Mouse (Mus musculus): ENCODE measurements around the gene Birc7. TPM values are rescaled to one million over a fixed set of nuclear protein-coding genes. Genes with fewer than 3 reads are reported as not detected.

Gene Birc7
- total RNA-seq (2023): not detected

DNA sequence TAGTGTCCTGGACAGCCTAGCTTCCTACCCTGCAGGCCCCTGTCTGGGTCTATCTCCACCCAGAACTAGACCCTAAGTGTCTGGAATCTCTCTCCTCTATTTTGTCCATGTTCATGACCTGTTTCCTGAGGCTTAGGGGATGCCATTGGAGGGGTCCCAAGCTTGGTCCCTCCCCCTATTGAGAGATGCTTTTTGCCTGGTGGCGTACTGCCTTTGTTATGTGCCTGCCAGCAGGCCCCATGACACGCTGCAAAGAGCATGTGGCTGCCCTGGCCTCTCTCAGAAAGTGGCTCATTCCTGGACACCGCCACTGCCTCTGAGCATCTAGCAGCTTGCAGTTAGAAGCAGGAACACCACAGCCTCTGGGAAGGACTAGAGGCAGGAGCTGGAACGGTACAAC lies at the start of gene Birc7:
Gene Birc7, plus strand, starts transcription at position 301 of the 400 bp plus-strand sequence.

DNA sequence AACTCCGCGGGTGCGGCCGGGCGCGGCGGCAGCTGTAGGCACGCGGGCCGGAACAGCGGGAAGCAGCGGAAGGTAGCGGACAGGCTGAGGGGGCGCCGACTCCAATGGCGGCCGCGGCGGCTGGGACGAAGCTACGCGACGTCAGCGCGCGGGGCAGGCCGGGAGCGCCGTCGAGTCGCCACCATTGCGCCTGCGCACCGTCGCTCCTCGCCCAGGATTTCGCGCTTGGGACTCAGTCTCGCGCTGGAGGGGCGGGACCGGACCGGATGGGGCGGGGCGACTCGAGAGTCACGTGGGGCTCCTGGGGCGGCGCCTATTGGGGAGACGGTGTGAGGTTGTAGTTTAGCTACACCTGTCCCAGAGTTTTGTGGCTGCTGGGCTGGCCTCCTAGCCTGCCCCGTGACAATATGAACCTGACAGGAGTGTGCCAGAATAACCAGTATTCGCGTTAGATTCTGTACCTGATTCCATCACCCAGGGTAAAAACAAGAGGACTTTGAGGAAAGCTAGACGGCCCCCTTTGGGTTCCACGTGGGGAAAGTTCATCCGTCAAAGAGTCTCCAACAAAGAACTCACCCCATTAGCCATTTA lies 7.9 kb upstream of the Birc7 start, which contains the start of gene Ythdf1:
Gene Ythdf1, minus strand, starts transcription at position 140 of the 591 bp plus-strand sequence.

DNA sequence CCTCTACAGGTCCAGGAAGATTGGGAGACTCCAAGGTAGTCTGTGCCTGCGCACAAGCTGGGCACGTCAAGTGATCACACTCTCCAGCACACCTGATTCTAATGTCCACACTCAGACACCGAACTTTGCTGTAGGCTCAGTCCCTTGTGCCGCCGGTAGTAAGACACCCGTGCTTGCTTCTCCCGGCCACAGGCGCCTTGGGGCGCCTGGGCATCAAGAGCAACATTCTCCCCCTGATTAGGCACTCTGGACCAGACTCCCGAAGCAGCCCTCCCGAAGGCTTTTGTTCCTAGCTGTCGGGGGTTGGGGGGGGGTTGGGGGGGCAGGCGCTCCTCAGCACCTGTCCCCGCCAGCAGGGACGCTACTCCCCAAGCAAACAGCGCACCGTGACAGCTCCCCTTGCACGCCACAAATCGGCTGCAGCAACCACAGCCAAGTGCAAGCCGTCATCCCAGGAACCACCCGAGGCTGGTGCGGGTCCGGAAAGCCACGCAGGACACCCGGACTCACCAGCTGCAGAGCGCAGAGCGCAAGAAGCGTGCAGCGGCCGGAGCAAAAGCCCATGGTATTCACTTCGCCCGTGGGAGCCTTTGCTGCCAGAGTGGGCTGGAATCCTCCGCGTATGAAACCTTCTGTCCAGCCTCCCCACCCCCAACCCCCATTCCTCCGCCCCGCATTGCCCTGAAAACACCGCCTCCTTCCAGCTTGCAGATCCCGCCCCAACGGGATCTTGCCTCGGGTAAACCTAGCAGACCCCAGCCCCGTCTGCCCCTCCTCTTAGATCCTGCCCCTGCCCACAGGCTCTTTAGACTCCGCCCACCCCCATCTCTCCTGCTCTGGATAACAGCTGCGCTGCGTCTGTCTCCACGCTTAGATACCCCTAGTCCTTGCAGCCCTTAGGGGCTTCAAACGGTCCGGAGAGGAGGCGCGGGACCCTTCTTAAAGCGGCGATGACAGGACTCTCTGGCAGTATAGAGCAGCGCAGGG lies 25.5 kb downstream of the Birc7 start, which contains the start of gene Nkain4:
Gene Nkain4, minus strand, starts transcription at position 639 of the 987 bp plus-strand sequence.

DNA sequence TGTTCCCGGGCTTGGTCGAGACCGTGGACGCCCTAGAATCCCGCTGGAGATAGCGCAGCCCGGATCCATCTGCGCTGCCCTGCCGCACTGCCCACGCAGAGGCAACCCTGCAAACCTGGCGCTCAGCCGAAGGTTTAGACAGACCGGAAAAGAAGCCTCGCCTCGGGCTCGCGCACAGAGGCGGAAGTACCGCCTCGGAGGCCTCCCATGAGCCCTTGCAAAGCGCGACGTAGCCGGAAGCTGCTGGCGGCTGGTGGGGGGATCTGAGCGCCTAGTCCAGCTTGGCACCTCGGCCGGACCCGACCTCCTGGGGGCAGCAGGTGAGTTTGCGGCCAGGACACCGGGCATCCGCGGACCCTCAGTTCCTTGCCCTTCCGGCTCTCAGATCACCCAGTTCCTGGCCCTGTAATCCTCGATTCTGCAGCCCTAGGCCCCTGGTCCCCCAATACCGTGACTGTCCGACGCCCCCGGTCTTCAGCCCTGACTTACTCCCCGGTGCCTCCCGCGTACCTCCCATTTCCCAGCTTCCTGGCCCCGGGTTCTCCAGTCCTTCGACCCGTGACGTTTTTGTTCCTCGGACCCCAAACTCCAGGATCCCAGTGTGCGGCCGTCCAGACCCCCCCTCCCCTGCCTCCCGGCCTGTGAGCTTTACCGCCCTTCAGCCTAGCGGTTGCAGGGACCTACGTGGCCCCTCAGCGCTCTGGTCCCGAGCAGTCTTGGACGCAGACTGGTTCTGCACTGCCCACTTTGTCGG lies 38.4 kb downstream of the Birc7 start, which contains the start of gene Arfgap1:
Gene Arfgap1, plus strand, starts transcription at position 216 of the 754 bp plus-strand sequence.

Other genes starting within 250 kb of the Birc7 start
- gene Dido1, start 219.0 kb upstream of the Birc7 start, total RNA-seq (2023): 100 to 1,000 TPM; 103 to 118 TPM
- 10 to 100 TPM; 54.4 to 57.1 TPM for gene Gid8, start 218.9 kb upstream of the Birc7 start, total RNA-seq (2023)
- 10 to 100 TPM; 30.9 to 32.8 TPM for gene Slc17a9, start 203.8 kb upstream of the Birc7 start, total RNA-seq (2023)
- not detected for gene Bhlhe23, start 152.1 kb upstream of the Birc7 start, total RNA-seq (2023)
- gene Ythdf1, start 8.1 kb upstream of the Birc7 start, total RNA-seq (2023): 10 to 100 TPM; 79.9 to 95.6 TPM
- gene Nkain4, start 25.7 kb downstream of the Birc7 start, total RNA-seq (2023): not detected
- gene Arfgap1, start 38.2 kb downstream of the Birc7 start, total RNA-seq (2023): 10 to 100 TPM; 75.3 to 81.5 TPM
- 1 to 10 TPM; 1.0 to 1.4 TPM for gene Col20a1, start 57.5 kb downstream of the Birc7 start, total RNA-seq (2023)
- gene Chrna4, start 114.5 kb downstream of the Birc7 start, total RNA-seq (2023): not detected
- gene Kcnq2, start 206.3 kb downstream of the Birc7 start, total RNA-seq (2023): not detected
- gene Eef1a2, start 228.0 kb downstream of the Birc7 start, total RNA-seq (2023): not detected

All from B cell, adult 67 days (primary cell).